Mouse (Mus musculus) CH12F3 (cell line): ENCODE data around the gene Elp1.

Source experiments
- in situ Hi-C: fragments of 300-500 bp; cut with MboI; formaldehyde crosslinking; loops from 2 replicates; pipeline ENCODE4 v1.14.3; 2020; ENCODE audit warnings: low sequenced_read_pairs

Gene Elp1

DNA sequence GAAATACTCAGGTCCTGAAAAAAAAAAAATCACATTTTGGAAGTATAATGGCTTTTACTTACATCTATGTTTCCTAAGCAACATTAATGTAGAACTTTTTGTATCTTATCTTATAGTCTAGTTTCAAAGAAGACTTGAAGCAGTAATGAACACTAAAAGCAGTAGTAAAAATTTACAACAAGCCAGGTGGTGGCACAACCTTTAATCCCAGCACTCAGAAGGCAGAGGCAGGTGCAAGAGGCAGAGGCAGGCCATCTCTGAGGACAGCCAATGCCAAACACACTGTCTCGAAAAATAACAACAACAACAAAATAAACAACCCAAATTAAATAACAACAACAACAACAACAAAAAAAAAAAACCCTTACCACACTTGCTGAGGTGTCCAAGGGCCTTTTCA, 31.1 kb downstream of the Elp1 start:
- in situ Hi-C loops: no loop called here

DNA sequence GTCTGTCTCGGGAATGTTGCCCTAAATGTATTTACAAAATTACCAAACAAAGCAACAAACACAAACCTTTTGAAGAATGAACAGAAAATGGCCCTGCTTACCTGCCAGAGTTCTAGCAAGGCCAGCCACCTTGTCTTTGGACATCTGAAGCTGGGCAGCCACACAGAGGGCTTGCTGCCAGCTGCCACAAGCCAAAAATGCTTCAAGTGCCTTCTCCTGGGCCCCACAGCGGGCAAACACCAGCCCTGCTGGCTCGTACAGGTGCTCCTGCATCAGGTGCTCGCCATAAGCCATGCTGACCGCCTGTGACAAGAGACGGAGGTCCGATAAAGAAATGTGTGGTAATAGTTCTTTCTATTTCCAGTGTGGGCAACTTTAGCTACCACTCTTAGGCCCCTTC, 33.2 kb downstream of the Elp1 start:
- in situ Hi-C loops: no loop called here

DNA sequence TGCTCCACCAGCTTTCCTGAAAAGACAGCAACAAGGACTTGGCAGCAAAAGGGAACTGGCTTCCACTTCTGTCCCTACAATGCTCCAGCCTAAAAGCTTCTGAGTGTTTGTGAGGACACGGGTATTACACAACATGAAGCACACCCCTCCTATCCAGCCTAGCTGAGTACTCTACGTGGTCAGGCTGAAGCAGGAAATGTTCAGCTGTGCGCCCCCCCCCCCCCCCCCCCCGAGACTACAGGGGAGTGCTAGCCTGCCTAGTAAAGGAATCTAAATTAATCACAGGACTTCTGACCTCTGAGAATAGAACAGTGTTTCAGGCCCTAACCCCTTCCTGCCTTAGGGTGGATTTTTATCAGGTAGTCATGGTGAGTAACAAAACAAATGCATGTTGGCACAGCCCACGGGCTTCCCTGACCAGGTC, 34.3 kb downstream of the Elp1 start:
- in situ Hi-C loops: no loop called here

DNA sequence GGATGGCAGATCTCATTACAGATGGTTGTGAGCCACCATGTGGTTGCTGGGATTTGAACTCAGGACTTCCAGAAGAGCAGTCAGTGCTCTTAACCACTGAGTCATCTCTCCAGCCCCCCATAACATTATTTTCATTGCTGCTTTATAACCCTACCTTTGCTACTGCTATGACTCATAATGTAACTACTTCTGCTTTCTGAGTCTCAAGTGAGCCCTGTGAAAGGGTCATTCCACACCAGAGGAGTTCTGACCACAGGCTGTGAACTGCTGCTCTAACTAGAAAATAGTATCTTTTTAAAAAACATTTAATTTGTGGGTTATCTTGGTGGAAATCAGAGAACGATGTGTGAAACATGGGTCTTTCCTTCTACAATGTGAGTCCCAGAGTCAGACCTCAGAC, 44.4 kb downstream of the Elp1 start:
- in situ Hi-C loops: no loop called here

DNA sequence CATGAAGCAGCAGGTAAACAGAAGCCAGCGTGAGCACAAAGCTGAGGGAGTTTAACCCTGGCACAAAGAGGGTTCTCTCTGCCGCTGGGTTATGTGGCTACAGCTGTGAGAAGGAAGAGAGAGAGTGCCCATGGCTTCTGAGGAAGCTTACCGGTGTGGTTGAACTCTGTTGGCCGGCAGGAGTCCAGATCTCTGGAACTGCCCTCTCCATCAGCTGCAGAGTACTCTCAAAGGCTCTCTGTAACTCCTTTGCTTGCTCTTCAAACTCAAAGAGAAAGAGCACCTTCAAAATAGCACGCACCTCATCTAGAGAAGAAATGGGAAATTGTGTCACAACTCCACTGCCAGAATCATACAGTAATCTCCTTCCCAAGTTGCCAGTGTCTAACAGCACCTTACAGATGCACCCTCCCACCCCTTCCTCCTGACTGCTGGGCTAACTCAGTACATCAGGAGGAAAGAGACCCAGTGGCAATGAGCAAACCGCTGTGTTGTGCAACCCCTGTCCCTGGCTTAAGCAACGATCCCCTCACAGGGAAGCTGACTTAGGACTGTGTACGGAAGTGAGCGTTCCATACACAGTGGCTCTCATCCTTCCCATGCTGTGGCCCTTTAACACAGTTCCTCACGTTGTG, 45.0 kb downstream of the Elp1 start:
- in situ Hi-C loops: no loop called here

DNA sequence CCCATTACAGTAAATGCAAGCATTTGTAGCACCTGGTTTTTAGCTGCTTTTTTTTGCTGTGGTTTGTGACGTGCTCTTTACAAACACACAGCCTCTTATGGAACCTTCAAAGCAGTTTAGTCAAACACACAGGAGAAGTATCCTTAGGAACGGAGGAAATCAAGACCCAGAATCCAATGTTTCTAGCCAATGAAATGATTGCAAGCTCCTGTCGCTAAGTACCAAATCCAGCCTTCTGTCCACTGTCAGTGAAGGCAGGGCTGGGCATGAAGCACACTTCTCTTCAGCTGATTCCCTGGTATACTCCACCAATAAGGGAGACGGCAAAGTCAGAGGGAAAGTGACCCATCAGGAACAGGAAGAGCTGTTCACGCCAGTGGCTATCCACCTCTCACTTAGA, 46.1 kb downstream of the Elp1 start:
- in situ Hi-C loops: no loop called here

DNA sequence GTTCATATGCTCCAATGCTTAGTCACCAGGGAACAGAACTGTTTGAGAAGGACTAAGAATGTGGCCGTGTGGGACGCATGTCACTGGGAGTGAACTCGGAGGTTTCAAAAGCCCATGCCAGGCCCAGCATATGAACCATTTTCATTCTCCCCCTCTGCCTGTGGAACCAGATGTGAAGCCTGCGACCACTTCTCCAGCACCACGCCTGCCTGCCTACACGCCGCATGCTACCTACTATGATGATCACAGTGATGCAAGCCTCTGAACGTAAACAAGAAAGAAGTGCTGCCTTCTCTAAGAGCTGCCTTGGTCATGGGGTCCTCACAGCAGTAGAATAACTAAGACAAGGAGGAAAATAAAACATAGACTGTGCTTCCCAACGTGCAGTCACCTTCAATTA, 54.7 kb downstream of the Elp1 start:
- in situ Hi-C loops: no loop called here

DNA sequence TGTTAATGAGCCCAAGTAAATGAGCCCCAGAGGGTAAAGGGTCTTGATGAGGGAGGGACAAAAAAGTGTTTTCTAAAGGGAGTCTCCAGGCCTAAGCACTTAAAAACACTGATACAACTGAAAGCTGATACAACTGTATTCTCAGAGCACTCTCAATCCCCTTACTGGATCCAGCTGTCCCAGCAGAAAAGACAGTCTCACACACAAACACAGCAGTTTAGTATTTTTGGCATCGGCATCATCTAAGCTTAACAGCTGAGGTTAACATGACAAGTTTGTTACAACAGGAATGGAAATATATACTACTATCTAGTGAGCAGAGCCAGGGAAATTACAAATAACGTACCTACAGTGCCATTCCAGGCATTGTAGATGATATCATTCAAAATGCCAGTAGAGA, 55.8 kb downstream of the Elp1 start:
- in situ Hi-C loops: no loop called here

DNA sequence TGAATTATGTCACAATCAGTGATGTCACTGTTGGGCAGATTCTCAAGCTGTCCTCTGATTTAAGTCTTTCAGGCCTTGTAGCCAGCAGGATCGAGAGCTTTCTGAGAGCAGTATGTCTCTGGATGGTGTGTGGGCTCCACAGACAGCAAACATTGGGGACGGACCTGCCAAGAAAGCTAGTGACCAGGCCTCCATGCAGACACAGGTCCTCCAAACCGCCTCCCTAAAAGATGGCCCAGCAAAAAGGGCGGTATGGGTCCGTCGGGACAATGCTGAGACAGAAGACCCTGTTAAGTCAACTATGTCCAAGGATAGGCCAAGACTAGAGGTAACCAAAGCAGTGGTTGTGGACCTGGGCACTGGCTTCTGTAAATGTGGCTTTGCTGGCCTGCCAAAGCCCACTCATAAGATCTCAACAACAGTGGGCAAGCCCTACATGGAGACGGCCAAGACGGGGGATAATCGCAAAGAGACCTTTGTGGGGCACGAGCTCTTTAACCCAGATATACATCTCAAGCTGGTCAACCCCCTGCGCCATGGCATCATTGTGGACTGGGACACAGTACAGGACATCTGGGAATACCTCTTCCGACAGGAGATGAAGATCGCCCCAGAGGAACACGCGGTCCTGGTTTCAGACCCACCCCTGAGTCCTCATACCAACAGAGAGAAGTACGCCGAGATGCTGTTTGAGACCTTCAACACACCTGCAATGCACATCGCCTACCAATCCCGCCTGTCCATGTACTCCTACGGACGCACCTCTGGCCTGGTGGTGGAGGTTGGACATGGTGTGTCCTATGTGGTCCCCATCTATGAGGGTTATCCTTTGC, 58.6 kb downstream of the Elp1 start, which contains the start of gene Actl7a:
Actl7a (plus strand) TSS at position 51 of the 833 bp plus-strand sequence.
- in situ Hi-C loops: no loop called here

DNA sequence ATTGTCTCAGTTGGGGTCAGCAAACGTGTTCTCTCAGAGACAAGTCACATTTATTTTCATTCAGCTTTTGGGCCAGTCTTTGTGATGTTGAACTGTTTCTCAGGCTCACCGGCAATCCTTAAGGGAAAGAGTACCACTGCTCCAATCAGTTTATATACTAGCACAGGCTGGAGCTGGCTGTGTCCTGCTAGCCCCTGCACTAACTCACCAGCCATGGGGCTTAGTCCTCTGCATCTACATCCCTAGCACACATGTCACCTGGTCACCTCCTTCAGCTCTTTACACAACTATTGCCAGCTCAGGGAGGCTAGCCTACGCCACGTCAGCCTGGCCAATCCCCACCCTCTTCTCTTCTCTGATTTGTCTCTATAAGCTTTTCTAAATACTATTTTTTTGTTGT, 59.4 kb downstream of the Elp1 start:
- in situ Hi-C loops: no loop called here

DNA sequence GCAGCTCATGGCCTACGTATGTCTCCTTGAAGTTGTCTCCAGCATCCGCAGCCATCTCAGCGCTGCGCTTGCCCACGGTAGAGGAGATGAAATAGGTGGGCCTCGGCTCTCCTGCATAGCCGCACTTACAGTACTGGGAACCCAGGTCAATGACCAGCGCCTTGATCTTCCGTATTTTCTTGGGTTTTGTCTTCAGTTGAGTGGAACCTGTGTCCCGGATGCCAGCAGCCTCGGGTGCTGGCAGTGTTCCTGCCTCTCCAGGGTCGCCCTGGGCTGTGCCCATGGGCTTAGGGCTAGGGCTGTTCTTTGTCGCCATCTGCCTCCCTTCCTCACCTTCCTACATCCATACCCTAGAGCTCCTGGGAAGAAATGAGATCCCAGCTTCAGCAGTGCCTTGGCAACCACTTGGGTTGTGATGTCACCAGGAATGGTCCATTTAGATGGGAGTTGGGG, 61.1 kb downstream of the Elp1 start, which contains the start of gene Actl7b:
Actl7b (minus strand) TSS at position 403 of the 453 bp plus-strand sequence.
- in situ Hi-C loops: no loop called here

DNA sequence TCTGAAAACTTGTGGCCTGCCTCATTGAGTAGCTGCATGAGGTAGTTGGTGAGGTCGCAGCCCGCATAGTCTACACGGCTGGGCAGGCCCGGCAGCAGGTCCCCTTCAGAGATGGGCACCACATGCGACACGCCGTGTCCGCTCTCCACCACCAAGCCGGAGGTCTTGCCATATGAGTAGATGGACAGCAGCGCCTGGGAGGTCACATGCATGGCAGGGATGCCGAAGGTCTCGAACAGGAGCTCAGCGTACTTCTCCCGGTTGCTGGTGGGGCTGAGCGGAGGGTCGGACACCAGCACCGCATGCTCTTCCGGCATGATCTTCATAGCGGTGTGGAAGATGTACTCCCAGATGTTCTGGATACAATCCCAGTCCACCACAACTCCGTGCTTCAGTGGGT, 61.5 kb downstream of the Elp1 start:
- in situ Hi-C loops: no loop called here

DNA sequence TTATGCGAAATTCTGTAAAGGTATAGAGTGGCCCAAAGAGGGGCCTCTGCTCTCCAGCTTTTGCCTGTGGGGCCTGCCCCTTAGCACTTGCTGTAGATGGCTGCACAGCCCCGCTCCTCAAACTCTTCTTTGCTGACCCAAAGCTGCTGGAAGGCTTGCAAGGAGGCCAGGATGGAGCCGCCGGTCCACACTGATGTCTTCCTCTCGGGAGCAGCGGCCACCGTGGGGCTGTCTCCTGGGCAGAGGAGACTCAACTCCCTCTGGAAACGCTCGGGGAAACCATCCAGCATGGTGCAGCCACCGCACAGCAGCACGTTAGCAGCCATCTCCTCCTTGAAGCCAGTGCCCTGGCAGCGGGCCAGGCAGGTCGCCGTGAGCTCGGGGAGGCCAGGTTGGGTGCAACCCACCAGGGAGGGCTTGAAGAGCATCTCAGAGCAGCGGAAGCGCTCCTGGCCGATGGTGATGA, 62.1 kb downstream of the Elp1 start, which contains the start of gene Gm26657:
Gm26657 (plus strand) TSS at position 51 of the 466 bp plus-strand sequence.
- in situ Hi-C loops: no loop called here

DNA sequence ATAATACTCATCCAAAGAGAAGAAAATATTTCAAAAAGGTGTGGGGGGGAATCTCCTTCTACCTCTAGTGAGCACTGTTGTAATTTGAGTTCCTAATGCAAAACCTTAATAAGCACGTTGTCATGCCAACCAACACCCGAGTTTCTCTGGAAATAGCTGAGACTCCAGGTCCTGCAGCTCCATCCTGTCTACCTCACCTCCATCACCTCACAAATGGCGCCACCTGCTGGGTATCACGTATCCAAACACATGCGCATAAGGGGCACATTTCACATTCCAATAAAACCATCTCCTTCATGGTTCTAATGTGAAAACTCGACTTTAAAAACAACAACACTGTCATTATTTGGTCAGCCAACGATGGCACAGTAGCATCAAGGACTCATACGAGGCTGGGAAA, 76.3 kb downstream of the Elp1 start:
- in situ Hi-C loops: no loop called here

DNA sequence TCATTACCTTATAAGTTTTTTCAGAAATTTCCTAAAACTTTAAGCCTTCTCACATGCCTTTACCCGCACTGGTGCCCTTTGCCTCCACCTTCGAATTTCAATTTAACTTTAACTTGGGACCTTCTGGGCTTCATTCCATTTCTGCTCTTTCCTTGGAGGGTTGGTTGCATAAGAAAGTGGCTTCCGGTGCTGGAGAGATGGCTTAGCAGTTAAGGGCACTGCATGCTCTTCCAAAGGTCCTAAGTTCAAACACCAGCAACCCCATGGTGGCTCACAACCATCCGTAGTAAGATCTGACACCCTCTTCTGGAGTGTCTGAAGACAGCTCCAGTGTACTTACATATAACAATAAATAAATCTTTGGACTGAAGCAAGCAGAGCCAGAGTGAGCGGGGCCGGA, 78.9 kb downstream of the Elp1 start:
- in situ Hi-C loops: no loop called here

DNA sequence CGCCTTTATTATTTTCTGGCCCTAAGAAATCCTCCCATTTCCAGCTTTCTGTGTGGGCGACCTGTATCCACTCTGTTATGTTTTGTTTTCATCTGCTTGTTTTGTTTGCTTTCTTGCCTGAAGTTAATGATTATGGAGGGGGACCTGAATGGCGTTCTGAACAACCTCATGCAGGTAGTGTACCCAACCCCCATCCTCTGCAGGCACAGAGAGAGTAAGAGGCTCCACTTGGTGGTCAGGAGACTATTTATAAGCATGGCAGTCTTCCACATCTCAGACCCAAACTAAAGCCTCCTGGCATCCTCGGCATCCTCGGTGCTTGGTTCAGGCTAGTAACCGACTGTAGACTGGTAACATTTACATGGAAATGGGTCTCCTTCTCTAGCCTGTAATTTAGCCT, 79.8 kb downstream of the Elp1 start:
- in situ Hi-C loops: no loop called here

DNA sequence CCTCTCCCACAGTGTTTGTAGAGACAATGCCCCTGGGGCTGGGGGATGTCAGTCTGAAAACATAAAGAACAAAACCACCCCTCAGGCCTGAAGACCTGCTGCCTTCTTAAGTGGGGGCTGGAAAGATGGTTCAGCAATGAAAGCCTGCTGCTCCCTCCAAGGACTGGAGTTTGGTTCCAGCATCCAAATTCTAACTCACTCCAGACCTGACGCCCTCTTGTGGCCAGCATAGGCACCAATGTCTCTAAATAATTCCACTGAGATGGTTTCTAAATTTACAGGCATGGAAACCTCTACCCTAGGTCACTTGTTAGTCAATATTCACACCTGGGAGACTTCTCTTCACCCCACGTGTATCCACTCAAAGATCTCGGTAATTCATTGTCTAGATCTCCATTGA, 80.7 kb downstream of the Elp1 start:
- in situ Hi-C loops: no loop called here

DNA sequence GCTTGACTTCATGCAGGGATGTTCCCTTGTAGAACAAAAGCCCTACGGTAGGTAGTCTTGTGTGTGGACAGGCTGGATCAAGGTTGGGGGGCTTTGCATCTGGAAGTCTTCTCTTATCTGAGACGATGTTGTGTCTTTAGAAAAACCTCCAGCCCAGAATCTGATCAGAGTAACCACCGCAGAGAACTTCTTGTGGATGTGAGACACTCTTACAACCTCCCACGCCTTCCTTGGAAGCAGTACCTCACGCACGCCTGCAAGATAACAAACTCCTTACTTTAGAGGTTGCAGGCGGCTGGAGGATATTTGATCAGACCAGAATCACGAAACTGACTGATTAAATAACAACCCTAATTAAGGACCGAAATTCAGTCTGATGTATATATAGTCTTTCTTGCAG, 81.7 kb downstream of the Elp1 start:
- in situ Hi-C loops: no loop called here

DNA sequence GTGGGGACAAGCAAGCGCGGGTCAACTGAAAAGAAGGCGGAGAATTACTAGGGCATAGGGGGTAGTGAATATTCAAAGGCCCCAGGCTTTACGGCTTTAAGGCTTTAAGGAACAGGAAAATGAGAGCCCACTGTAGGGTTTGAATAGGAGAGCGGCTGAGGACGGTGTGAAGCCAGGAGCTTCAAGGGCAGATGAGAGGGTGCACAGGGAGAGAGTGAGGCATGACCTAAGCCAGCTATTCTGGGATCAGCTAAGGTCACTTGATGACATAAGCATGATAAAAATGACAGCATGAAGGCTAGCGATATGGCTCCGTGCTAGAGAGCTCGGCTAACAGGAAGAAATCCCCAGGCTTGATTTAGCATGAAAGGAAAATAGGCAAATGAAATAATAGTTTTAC, 82.7 kb downstream of the Elp1 start:
- in situ Hi-C loops: no loop called here

DNA sequence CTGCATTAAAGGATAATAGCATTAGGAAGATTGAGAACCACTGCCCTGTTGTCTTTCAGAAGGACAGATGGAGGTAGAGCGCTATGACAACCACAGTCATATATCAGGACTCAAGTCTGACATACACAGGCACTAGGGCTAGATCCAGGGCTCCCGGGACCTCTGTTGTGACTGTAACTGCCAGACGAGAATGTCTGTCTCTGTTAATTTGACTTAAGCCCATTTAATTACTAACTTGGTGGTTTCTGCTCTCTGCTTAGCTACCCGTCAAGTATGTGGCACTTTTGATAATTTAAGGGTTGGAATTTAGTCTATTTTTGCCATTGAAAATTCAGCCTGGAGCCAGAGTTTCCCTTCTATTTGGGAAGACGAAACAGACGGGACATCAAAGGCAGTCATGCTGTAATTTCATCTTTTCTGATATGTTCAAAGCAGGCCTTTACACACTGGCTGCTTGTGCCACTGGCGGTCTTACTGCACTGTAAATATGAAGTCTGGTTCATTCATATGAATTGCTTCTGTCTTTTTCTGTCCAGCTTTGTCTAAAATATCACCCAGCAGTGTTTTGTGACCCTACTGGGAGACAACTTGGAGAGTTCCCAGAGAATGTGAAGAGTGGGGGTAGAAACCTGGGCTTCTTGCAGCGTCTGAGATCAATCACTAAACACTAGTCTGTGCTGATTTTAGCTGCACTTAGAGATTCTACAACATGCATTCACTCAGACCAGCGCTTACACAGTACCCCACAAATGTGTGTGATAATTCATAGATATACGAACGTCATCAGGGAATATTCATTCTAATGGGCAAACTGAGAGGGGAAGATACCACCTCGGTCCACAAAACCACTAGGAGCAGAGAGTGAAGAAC, 83.3 kb downstream of the Elp1 start:
- in situ Hi-C loops: no loop called here

DNA sequence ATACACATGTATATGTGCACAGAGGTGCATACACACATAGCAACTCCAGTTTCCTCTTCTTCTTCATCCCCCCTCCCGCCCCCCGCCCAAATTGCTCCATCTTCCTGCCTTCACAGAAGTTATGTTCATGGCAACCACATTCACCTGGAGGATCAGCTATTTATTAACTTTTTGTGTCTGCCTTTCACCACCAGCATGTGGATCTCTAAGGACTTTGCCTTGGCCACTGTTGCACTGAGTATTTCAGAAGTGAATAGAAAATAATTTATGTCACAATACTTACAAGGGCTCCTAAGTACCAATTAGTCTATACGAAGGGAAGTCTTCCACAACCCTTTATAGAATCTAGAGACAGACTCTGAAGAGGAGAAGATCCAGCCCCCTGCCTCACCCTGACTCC, 84.2 kb downstream of the Elp1 start:
- in situ Hi-C loops: no loop called here
